Mouse (Mus musculus) retina, postnatal 7 days (tissue): ENCODE data around the gene Xrra1.

Experiments
- DNase-seq: peaks from one replicate; pipeline ENCODE4 v3.0.0-alpha.2; 2012; ENCODE audit warnings: low read depth, low spot score

Gene Xrra1

GRCm38 (mm10) chr7:99851121-99851520, 7.8 kb upstream of the Xrra1 start:
- DNase-seq, result no peak

- DNase-seq, result no peak
Observed at GRCm38 (mm10) chr7:99851618-99852017, 7.3 kb upstream of the Xrra1 start.

GRCm38 (mm10) chr7:99853350-99853749, 5.6 kb upstream of the Xrra1 start:
- no peak for DNase-seq

GRCm38 (mm10) chr7:99854311-99854710, 4.6 kb upstream of the Xrra1 start:
- no peak for DNase-seq

- no peak for DNase-seq
Observed at GRCm38 (mm10) chr7:99856266-99856861, 2.6 kb upstream of the Xrra1 start.

- DNase-seq, result no peak
Observed at GRCm38 (mm10) chr7:99858175-99858812, 622 bp upstream of the Xrra1 start.

- DNase-seq, result no peak
Observed at GRCm38 (mm10) chr7:99863362-99863761, 4.4 kb downstream of the Xrra1 start, which contains the start of gene Spcs2. TSS of gene Spcs2 (minus strand) at chr7:99863462.

- DNase-seq, result no peak
Observed at GRCm38 (mm10) chr7:99864241-99865028, 5.5 kb downstream of the Xrra1 start.

- no peak for DNase-seq
Observed at GRCm38 (mm10) chr7:99865219-99865618, 6.3 kb downstream of the Xrra1 start.

GRCm38 (mm10) chr7:99869296-99869695, 10.4 kb downstream of the Xrra1 start:
- DNase-seq, result no peak

GRCm38 (mm10) chr7:99873965-99874364, 15.0 kb downstream of the Xrra1 start:
- DNase-seq, result no peak

GRCm38 (mm10) chr7:99875891-99876290, 17.0 kb downstream of the Xrra1 start:
- DNase-seq, result no peak

- DNase-seq, result peak; percentile 91
Observed at GRCm38 (mm10) chr7:99876345-99876744, 17.4 kb downstream of the Xrra1 start.

GRCm38 (mm10) chr7:99878254-99878653, 19.3 kb downstream of the Xrra1 start:
- no peak for DNase-seq

GRCm38 (mm10) chr7:99887230-99887735, 28.4 kb downstream of the Xrra1 start:
- DNase-seq, result no peak

- no peak for DNase-seq
Observed at GRCm38 (mm10) chr7:99887743-99888142, 28.8 kb downstream of the Xrra1 start.

- no peak for DNase-seq
Observed at GRCm38 (mm10) chr7:99889175-99889880, 30.4 kb downstream of the Xrra1 start.

GRCm38 (mm10) chr7:99890168-99890755, 31.3 kb downstream of the Xrra1 start:
- no peak for DNase-seq

GRCm38 (mm10) chr7:99891471-99891870, 32.6 kb downstream of the Xrra1 start:
- no peak for DNase-seq

GRCm38 (mm10) chr7:99892351-99892750, 33.4 kb downstream of the Xrra1 start:
- DNase-seq, result no peak

- no peak for DNase-seq
Observed at GRCm38 (mm10) chr7:99893967-99894366, 35.1 kb downstream of the Xrra1 start.
